Mouse (Mus musculus): ENCODE results near the gene Echdc3.

GRCm38 (mm10) chr2:6157635-6158034, 55.2 kb downstream of the Echdc3 start:
- no peak for TF ChIP-seq EP300 (IDR thresholded peaks at IDR 0.05; ENCODE audit: low read depth)
- TF ChIP-seq CTCF (IDR thresholded peaks at IDR 0.05; ENCODE audit: low read depth) = no peak

Measured in heart, postnatal 0 days (tissue).